Mouse (Mus musculus) C2C12 (cell line): ENCODE measurements around the gene Urgcp.

ENCODE experiments used
- CTCF ChIP-seq: IDR thresholded peaks from one replicate; pipeline ENCODE4 v1.5.1; 2011; ENCODE audit not compliant: control insufficient read depth, insufficient read depth, insufficient read length
- MYOD1 ChIP-seq: IDR thresholded peaks from one replicate; pipeline ENCODE4 v1.6.1; 2011; ENCODE audit warnings: low read depth; ENCODE audit not compliant: control insufficient read depth, insufficient read length
- USF1 ChIP-seq: IDR thresholded peaks from one replicate; pipeline ENCODE4 v1.6.1; 2011; ENCODE audit warnings: low read depth, mild to moderate bottlenecking, control low read depth, moderate library complexity

DNA sequence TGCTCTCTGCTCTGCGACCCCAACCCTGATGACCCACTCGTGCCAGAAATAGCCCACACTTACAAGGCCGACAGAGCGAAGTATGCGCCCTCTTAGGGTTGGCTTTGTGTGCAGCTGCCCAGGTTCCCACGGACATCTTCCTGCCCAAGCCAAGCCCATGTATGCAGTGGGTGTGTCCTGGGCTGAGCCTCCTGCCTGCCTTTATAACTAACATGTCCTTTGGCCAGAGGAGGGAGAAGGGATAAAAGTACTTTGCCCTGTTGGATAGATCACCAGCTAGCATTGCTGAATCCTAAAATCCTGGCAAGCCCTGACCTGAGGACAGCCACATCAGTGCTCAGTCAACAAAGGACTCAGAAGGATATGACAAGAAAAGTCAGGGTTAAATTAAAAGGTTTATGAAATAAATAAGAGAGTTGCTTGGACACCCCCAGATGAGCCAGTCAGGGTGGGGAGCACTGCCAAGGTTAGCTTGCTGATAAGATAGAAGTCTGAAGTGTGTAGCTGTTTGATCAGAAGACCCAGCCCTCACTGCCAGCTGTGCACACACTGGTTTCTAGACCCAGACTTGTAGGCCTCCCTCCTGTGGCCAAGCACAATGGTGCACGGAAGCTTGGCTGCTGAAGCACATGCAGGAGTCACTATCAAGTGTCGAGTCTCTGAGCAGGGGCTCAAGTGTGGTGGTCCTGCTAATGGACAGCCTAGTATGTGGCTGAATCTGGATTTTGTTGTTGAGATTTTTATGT is 20.2 kb upstream of the Urgcp start:
- TF ChIP-seq MYOD1 (no peak), USF1 (no peak), CTCF (no peak)
